Mouse (Mus musculus): ENCODE measurements at regions not wholly inside any gene's neighbourhood (a gene's known extent, or its start where the extent isn't known, plus 50 kb on each side); places are given as distances from the start of the nearest gene placed in this dataset.

DNA sequence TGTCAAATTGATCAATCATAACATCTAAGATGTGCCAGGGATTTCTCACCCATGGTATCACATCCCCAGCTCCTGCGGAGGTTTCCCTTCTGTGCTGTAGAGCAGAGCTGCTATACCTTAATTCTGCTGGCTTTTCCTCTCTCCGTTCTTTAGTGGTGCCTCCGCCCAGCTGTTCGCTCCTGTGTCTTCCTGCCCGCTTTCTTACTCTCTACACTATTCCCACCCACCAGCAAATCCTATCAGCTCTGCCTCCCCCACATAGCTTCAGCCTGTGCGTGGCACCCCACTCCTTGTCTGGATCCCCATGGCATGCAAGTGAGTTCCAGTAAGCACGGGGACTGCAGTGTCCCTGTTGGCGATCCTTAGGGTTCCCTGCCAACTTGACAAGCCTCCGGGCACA lies 204.0 kb upstream of the Hs6st1 start:
- no peak for TF ChIP-seq GATA1 (IDR thresholded peaks at IDR 0.05; ENCODE audit: borderline replicate concordance, low read length)
- TF ChIP-seq FLI1 (IDR thresholded peaks at IDR 0.05; ENCODE audit: low read length), result no peak

All from megakaryocyte, embryonic 14.5 days (primary cell).